Mouse (Mus musculus) heart, postnatal 10 days (tissue): ENCODE results near the gene Phf10. TPM values are rescaled to one million over a fixed set of nuclear protein-coding genes. Genes with fewer than 3 reads are reported as not detected.
"Not testable (repeated sequence)": the region's sequence is repeated elsewhere in the genome, so short reads cannot be mapped to it uniquely, and the experiment has no call there.

Source experiments
- DNase-seq, 2 experiments: peaks; one replicate each; pipeline ENCODE4 v3.0.0; 2021
- intact Hi-C: fragments of 180-260 bp; cut with DNase I; formaldehyde crosslinking; loops from one replicate; pipeline ENCODE4 v1.15.1; 2025
- total RNA-seq, 2 experiments: library from RNA; stranded (reverse); gene quantifications; 2 replicates each; pipeline ENCODE4 v1.2.3; 2021

Phf10 gene
- total RNA-seq, 2 experiments from 2014 or later = 60.4 to 61.3 TPM

GRCm38 (mm10) chr17:14903212-14903611 lies 57.9 kb downstream of the Phf10 start:
- intact Hi-C loops = loop anchor here (10.0 kb wide), 1 partner anchor 618 kb away; no protein-coding TSS in a partner anchor
- DNase-seq = no peak

GRCm38 (mm10) chr17:14898972-14899371 lies 62.1 kb downstream of the Phf10 start:
- DNase-seq = no peak
- intact Hi-C loops = no loop called here

GRCm38 (mm10) chr17:14895058-14895457 lies 66.0 kb downstream of the Phf10 start:
- DNase-seq, intact Hi-C loops: not testable (repeated sequence)

Other genes starting within 250 kb of the Phf10 start
- gene Wdr27, start 18.1 kb downstream of the Phf10 start, total RNA-seq = 1 to 10 TPM; 1.1 to 2.5 TPM
- gene 1600012H06Rik, start 18.1 kb downstream of the Phf10 start, total RNA-seq = 10 to 100 TPM; 15.7 to 17.7 TPM
- 1 to 10 TPM; 2.5 to 5.0 TPM for gene 9030025P20Rik, start 17.2 kb upstream of the Phf10 start, total RNA-seq
- gene Gm3417, start 17.5 kb upstream of the Phf10 start, total RNA-seq = not detected
- gene Gm3435, start 48.9 kb upstream of the Phf10 start, total RNA-seq = 1 to 10 TPM; 2.5 to 3.4 TPM
- gene Ermard, start 79.9 kb upstream of the Phf10 start, total RNA-seq = 10 to 100 TPM; 35.3 to 36.1 TPM
- 1 to 10 TPM in 1 of 2 experiments, under 1 TPM in 1; 0.57 to 1.2 TPM for gene Tcte3, start 80.2 kb upstream of the Phf10 start, total RNA-seq
- 1 to 10 TPM; 1.8 TPM for gene Gm3448, start 80.3 kb upstream of the Phf10 start, total RNA-seq